ENCODE assay signal across 8 mouse cellular contexts in genomic region chr6:124661995-124662394, GRCm38 (mm10). TPM values are rescaled to one million over a fixed set of nuclear protein-coding genes. Genes with fewer than 3 reads are reported as not detected.
DNase-seq lines count a peak whose midpoint lies in the region; ATAC-seq and TF ChIP-seq lines count a peak whose summit lies in the region.

No protein-coding gene starts in this region.

- in situ Hi-C loops in ES-E14 (cut with MboI; ENCODE audit: low sequenced_read_pairs in 2 of 2, unreplicated experiment in 2 of 2): no loop called here

- peak overlapping the region; percentile 77 for H3K4me2 ChIP-seq in heart, embryonic 14.5 days (ENCODE audit: low read length)

- DNase-seq in heart, postnatal 4 days: no peak
- no peak for DNase-seq in ES-E14 (ENCODE audit: low read depth, low spot score)
- no peak for DNase-seq in hindbrain, embryonic 10.5 days (ENCODE audit: low spot score)
- DNase-seq in midbrain, embryonic 10.5 days (ENCODE audit: low spot score): no peak
- no peak for DNase-seq in frontal cortex, postnatal 10 days (ENCODE audit: low spot score in 2 of 2)
- no peak for DNase-seq in gastrocnemius, postnatal 14 days

- H3K27ac ChIP-seq in heart, embryonic 14.5 days (replicated peaks in 1 of 2; ENCODE audit: control insufficient read depth in 1 of 2, insufficient read depth in 1 of 2, low read depth in 2 of 2, low read length in 2 of 2): peak overlapping the region; percentile 71 to 83
- H3K27ac ChIP-seq in ES-E14 (ENCODE audit: insufficient read depth, low read depth, low read length, poor library complexity, severe bottlenecking): no peak overlapping the region
- peak overlapping the region; percentile 87 for H3K27ac ChIP-seq in hindbrain, embryonic 10.5 days
- H3K27ac ChIP-seq in midbrain, embryonic 10.5 days (replicated peaks): peak overlapping the region; percentile 88

- H3K36me3 ChIP-seq in heart, embryonic 14.5 days (ENCODE audit: control insufficient read depth, insufficient read depth, low read length): no peaks in the 10 kb centered on the region; the same call in 1 of the 2 replicates
- no peaks in the 10 kb centered on the region for H3K36me3 ChIP-seq in ES-E14 (ENCODE audit: control insufficient read depth, insufficient read depth, low read length, poor library complexity, severe bottlenecking)
- H3K36me3 ChIP-seq in hindbrain, embryonic 10.5 days: no peaks in the 10 kb centered on the region
- no peaks in the 10 kb centered on the region for H3K36me3 ChIP-seq in midbrain, embryonic 10.5 days

- WGBS in heart, embryonic 14.5 days: 27% methylated on average over 6 of the region's 6 CpGs
- WGBS in hindbrain, embryonic 10.5 days: 33% methylated on average over 6 of the region's 6 CpGs
- 30% methylated on average over 6 of the region's 6 CpGs for WGBS in midbrain, embryonic 10.5 days

- ATAC-seq in heart, embryonic 14.5 days (ENCODE audit: insufficient number of reproducible peaks, insufficient read depth, low FRiP score, low read depth): no peak
- ATAC-seq in megakaryocyte-erythroid progenitor cell, adult 5-6 weeks (replicated peaks; ENCODE audit: low FRiP score, low TSS enrichment, poor library complexity, severe bottlenecking): no peak

- H3K27me3 ChIP-seq in heart, embryonic 14.5 days (ENCODE audit: control insufficient read depth, insufficient read depth, low read length): no peaks in the 10 kb centered on the region
- no peaks in the 10 kb centered on the region for H3K27me3 ChIP-seq in hindbrain, embryonic 10.5 days (ENCODE audit: insufficient read depth, poor library complexity, severe bottlenecking)
- no peaks in the 10 kb centered on the region for H3K27me3 ChIP-seq in midbrain, embryonic 10.5 days (ENCODE audit: low read depth, poor library complexity, severe bottlenecking)

- no peaks in the 10 kb centered on the region for H3K9me3 ChIP-seq in heart, embryonic 14.5 days (ENCODE audit: control insufficient read depth, low read length)
- H3K9me3 ChIP-seq in ES-E14 (ENCODE audit: control insufficient read depth, insufficient read depth, low read depth, low read length): no peaks in the 10 kb centered on the region
- H3K9me3 ChIP-seq in hindbrain, embryonic 10.5 days: no peaks in the 10 kb centered on the region
- no peaks in the 10 kb centered on the region for H3K9me3 ChIP-seq in midbrain, embryonic 10.5 days (replicated peaks)

- H3K9ac ChIP-seq in heart, embryonic 14.5 days (ENCODE audit: low read length): peak overlapping the region; percentile 69
- peak overlapping the region; percentile 68; the same call in 1 of the 2 replicates for H3K9ac ChIP-seq in ES-E14 (ENCODE audit: insufficient read depth, low read depth, low read length, poor library complexity, severe bottlenecking)

- intact Hi-C loops in gastrocnemius, postnatal 14 days (cut with DNase I; ENCODE audit: low total_unique reads): loop anchor here (5.0 kb wide), 1 partner anchor 40 kb away; no protein-coding TSS in a partner anchor

- H3K4me1 ChIP-seq in heart, embryonic 14.5 days (ENCODE audit: control insufficient read depth in 2 of 2, insufficient read depth in 2 of 2, low read length in 2 of 2): peaks cover 0 to 7% of the 10 kb centered on the region in 2 experiments; a peak in 3 of 4 replicates
- H3K4me1 ChIP-seq in ES-E14 (ENCODE audit: control insufficient read depth in 2 of 2, insufficient read depth in 2 of 2, low read length in 2 of 2, poor library complexity in 1 of 2): peaks cover 0 to 4% of the 10 kb centered on the region in 2 experiments; a peak in 1 of 4 replicates
- H3K4me1 ChIP-seq in hindbrain, embryonic 10.5 days (replicated peaks): peaks cover 15% of the 10 kb centered on the region
- peaks cover 12% of the 10 kb centered on the region for H3K4me1 ChIP-seq in midbrain, embryonic 10.5 days

- peak overlapping the region; percentile 69 to 94 for H3K4me3 ChIP-seq in heart, embryonic 14.5 days (ENCODE audit: control insufficient read depth in 1 of 2, insufficient read depth in 1 of 2, low read depth in 1 of 2, low read length in 2 of 2)
- H3K4me3 ChIP-seq in ES-E14 (ENCODE audit: insufficient read depth in 1 of 2, low read depth in 1 of 2, low read length in 2 of 2, poor library complexity in 1 of 2, severe bottlenecking in 1 of 2): peak overlapping the region; percentile 78 to 92
- peak overlapping the region; percentile 63 for H3K4me3 ChIP-seq in hindbrain, embryonic 10.5 days
- H3K4me3 ChIP-seq in midbrain, embryonic 10.5 days: peak overlapping the region; percentile 77

TF ChIP-seq in ES-E14, 5 proteins besides CTCF, POLR2A, EP300 and RAD21:
- TF ChIP-seq ZC3H11A (IDR thresholded peaks at IDR 0.05; ENCODE audit: borderline replicate concordance, low read depth, low read length) (no peak), CHD2 (IDR thresholded peaks at IDR 0.05; ENCODE audit: low read depth, low read length) (no peak), MAFK (IDR thresholded peaks at IDR 0.05; ENCODE audit: insufficient read depth, low read depth, low read length) (no peak), ZNF384 (IDR thresholded peaks at IDR 0.05; ENCODE audit: low read depth, low read length) (no peak), HCFC1 (IDR thresholded peaks at IDR 0.05; ENCODE audit: borderline replicate concordance, insufficient read depth, low read length) (no peak)
TF ChIP-seq in ES-E14: peak in this region for 0.

RNA-seq across cellular contexts. Expression of gene Lpcat3, which starts 0.8 kb away (rescaled TPM):
- polyA plus RNA-seq in heart, embryonic 14.5 days (2014; fragmentation: Nextera tagmentation; extraction: Ambion mirVana): 45.0 and 47.7 TPM in 2 replicates
- total RNA-seq in heart, postnatal 4 days (2021): 10 to 100 TPM; 53.5 to 55.8 TPM
- 65.5 and 107 TPM in 2 replicates for total RNA-seq in ES-E14 (2012; rRNA removed)
- polyA plus RNA-seq in hindbrain, embryonic 10.5 days (2016; fragmentation: Nextera tagmentation; extraction: Ambion mirVana): 39.6 and 43.6 TPM in 2 replicates
- 35.8 and 38.7 TPM in 2 replicates for polyA plus RNA-seq in midbrain, embryonic 10.5 days (2016; fragmentation: Nextera tagmentation; extraction: Ambion mirVana)
- total RNA-seq in gastrocnemius, postnatal 14 days (2021): 10 to 100 TPM; 26.3 to 32.3 TPM
- total RNA-seq in megakaryocyte-erythroid progenitor cell, adult 5-6 weeks (2014; fragmentation: Nextera tagmentation): 78.8 and 91.1 TPM in 2 replicates
- total RNA-seq in megakaryocyte-erythroid progenitor cell, adult 5-6 weeks (2017): 53.1 and 89.0 TPM in 2 replicates

RNA-seq across cellular contexts. Expression of gene C1s2, which starts 26.1 kb away (rescaled TPM):
- not detected in 2 replicates for polyA plus RNA-seq in heart, embryonic 14.5 days (2014; fragmentation: Nextera tagmentation; extraction: Ambion mirVana)
- under 1 TPM; 0.14 to 0.25 TPM for total RNA-seq in heart, postnatal 4 days (2021)
- 0.27 and 0.63 TPM in 2 replicates for total RNA-seq in ES-E14 (2012; rRNA removed)
- not detected in 2 replicates for polyA plus RNA-seq in hindbrain, embryonic 10.5 days (2016; fragmentation: Nextera tagmentation; extraction: Ambion mirVana)
- 0.11 TPM in 1 of 2 replicates, not detected in the other for polyA plus RNA-seq in midbrain, embryonic 10.5 days (2016; fragmentation: Nextera tagmentation; extraction: Ambion mirVana)
- under 1 TPM; 0.78 to 0.96 TPM for total RNA-seq in gastrocnemius, postnatal 14 days (2021)
- total RNA-seq in megakaryocyte-erythroid progenitor cell, adult 5-6 weeks (2014; fragmentation: Nextera tagmentation): not detected in 2 replicates
- not detected in 2 replicates for total RNA-seq in megakaryocyte-erythroid progenitor cell, adult 5-6 weeks (2017)

RNA-seq across cellular contexts. Expression of gene Emg1, which starts 50.0 kb away (rescaled TPM):
- polyA plus RNA-seq in heart, embryonic 14.5 days (2014; fragmentation: Nextera tagmentation; extraction: Ambion mirVana): 114 and 117 TPM in 2 replicates
- 10 to 100 TPM; 72.9 to 73.6 TPM for total RNA-seq in heart, postnatal 4 days (2021)
- total RNA-seq in ES-E14 (2012; rRNA removed): 292 and 344 TPM in 2 replicates
- 215 and 232 TPM in 2 replicates for polyA plus RNA-seq in hindbrain, embryonic 10.5 days (2016; fragmentation: Nextera tagmentation; extraction: Ambion mirVana)
- 217 and 243 TPM in 2 replicates for polyA plus RNA-seq in midbrain, embryonic 10.5 days (2016; fragmentation: Nextera tagmentation; extraction: Ambion mirVana)
- 10 to 100 TPM; 51.8 to 57.5 TPM for total RNA-seq in gastrocnemius, postnatal 14 days (2021)
- 242 and 387 TPM in 2 replicates for total RNA-seq in megakaryocyte-erythroid progenitor cell, adult 5-6 weeks (2014; fragmentation: Nextera tagmentation)
- 375 and 422 TPM in 2 replicates for total RNA-seq in megakaryocyte-erythroid progenitor cell, adult 5-6 weeks (2017)

RNA-seq across cellular contexts. Expression of gene Phb2, which starts 50.1 kb away (rescaled TPM):
- polyA plus RNA-seq in heart, embryonic 14.5 days (2014; fragmentation: Nextera tagmentation; extraction: Ambion mirVana): 295 and 326 TPM in 2 replicates
- 100 to 1,000 TPM; 398 to 399 TPM for total RNA-seq in heart, postnatal 4 days (2021)
- total RNA-seq in ES-E14 (2012; rRNA removed): 530 and 581 TPM in 2 replicates
- 410 and 445 TPM in 2 replicates for polyA plus RNA-seq in hindbrain, embryonic 10.5 days (2016; fragmentation: Nextera tagmentation; extraction: Ambion mirVana)
- polyA plus RNA-seq in midbrain, embryonic 10.5 days (2016; fragmentation: Nextera tagmentation; extraction: Ambion mirVana): 401 and 471 TPM in 2 replicates
- 100 to 1,000 TPM; 179 to 184 TPM for total RNA-seq in gastrocnemius, postnatal 14 days (2021)
- total RNA-seq in megakaryocyte-erythroid progenitor cell, adult 5-6 weeks (2014; fragmentation: Nextera tagmentation): 467 and 537 TPM in 2 replicates
- 474 and 558 TPM in 2 replicates for total RNA-seq in megakaryocyte-erythroid progenitor cell, adult 5-6 weeks (2017)
